Mouse (Mus musculus): ENCODE data around the gene Olfr995. TPM values are rescaled to one million over a fixed set of nuclear protein-coding genes. Genes with fewer than 3 reads are reported as not detected.

Gene Olfr995
- polyA plus RNA-seq (2012; rRNA removed): not detected in 2 replicates

GRCm38 (mm10) chr2:85443539-85443938 lies at the start of gene Olfr995:
TSS of gene Olfr995 (minus strand) at chr2:85443639.

GRCm38 (mm10) chr2:85436351-85436750 lies 7.1 kb downstream of the Olfr995 start, which contains the start of gene Olfr994:
TSS of gene Olfr994 (minus strand) at chr2:85436451.

GRCm38 (mm10) chr2:85414777-85415176 lies 28.7 kb downstream of the Olfr995 start, which contains the start of gene Olfr993:
TSS of gene Olfr993 (minus strand) at chr2:85414877.

GRCm38 (mm10) chr2:85409369-85409768 lies 34.1 kb downstream of the Olfr995 start, which contains the start of gene Olfr992:
TSS of gene Olfr992 (minus strand) at chr2:85409469.

Other genes with a start within 250 kb of the Olfr995 start
- 0.05 and 0.07 TPM in 2 replicates for gene Lrrc55, start 246.4 kb downstream of the Olfr995 start, polyA plus RNA-seq (2012; rRNA removed)
- gene Olfr987, start 104.3 kb downstream of the Olfr995 start, polyA plus RNA-seq (2012; rRNA removed): not detected in 2 replicates
- not detected in 2 replicates for gene Olfr988, start 80.4 kb downstream of the Olfr995 start, polyA plus RNA-seq (2012; rRNA removed)
- gene Olfr992, start 34.2 kb downstream of the Olfr995 start, polyA plus RNA-seq (2012; rRNA removed): not detected in 2 replicates
- gene Olfr993, start 28.8 kb downstream of the Olfr995 start, polyA plus RNA-seq (2012; rRNA removed): not detected in 2 replicates
- gene Olfr994, start 7.2 kb downstream of the Olfr995 start, polyA plus RNA-seq (2012; rRNA removed): not detected in 2 replicates
- not detected in 2 replicates for gene 4833423E24Rik, start 75.4 kb upstream of the Olfr995 start, polyA plus RNA-seq (2012; rRNA removed)
- not detected in 2 replicates for gene Olfr996, start 135.6 kb upstream of the Olfr995 start, polyA plus RNA-seq (2012; rRNA removed)
- gene Olfr998, start 145.3 kb upstream of the Olfr995 start, polyA plus RNA-seq (2012; rRNA removed): not detected in 2 replicates
- gene Olfr1000, start 168.3 kb upstream of the Olfr995 start, polyA plus RNA-seq (2012; rRNA removed): not detected in 2 replicates
- gene Olfr1002, start 207.1 kb upstream of the Olfr995 start, polyA plus RNA-seq (2012; rRNA removed): not detected in 2 replicates
- gene Olfr154, start 220.8 kb upstream of the Olfr995 start, polyA plus RNA-seq (2012; rRNA removed): not detected in 2 replicates
- gene Olfr1006, start 235.1 kb upstream of the Olfr995 start, polyA plus RNA-seq (2012; rRNA removed): not detected in 2 replicates
- gene Olfr1008, start 245.8 kb upstream of the Olfr995 start, polyA plus RNA-seq (2012; rRNA removed): not detected in 2 replicates

Data from liver, embryonic 18 days (tissue).